Mouse (Mus musculus): Measurements from ENCODE around the gene Uso1. TPM values are rescaled to one million over a fixed set of nuclear protein-coding genes. Genes with fewer than 3 reads are reported as not detected.

Gene Uso1
- 19.8 and 29.9 TPM in 2 replicates for total RNA-seq (2015; ENCODE audit: low replicate concordance)
- total RNA-seq (2017; ENCODE audit: low replicate concordance) = 20.4 and 34.8 TPM in 2 replicates

DNA sequence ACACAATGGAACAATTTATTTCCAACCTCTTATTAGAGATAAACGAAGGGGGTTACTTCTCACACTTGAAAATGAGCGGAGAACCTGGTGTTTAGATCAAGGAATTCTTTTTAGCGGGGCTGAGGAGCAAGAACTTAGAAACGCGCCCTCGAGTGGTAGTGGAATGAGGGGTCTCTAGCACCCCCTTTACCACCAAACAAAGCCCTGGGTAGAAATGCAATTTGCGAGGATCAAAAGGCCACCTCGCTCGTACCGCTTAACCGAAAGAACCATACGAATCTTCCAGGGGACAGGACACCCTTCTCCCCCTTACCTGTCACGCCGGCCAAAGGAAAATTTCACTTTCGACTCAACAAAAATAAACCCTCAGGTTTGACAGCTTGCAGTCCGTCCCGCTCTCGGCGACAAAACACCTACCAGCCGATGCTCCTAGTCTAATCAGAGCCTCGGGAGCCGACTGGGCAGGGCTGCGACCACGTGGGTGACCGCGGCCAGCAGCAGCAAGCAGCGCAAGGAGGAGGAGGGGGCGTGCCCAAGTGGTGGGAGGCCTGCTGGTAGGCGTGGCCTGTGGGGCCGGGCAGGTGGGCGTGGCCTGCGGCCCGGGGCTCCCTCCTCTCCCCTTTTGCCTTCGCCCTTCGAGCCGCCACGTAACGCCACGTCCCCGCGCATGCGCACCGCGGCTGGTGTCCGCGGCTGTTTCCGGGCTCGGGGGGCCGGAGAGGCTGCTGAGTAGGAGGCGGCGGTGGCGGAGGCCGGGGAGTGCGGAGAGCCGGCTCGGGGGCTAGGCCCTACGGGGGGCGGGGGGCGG lies at the start of gene Uso1:
Uso1 (plus strand) TSS at position 700 of the 808 bp plus-strand sequence.
- peak; percentile 96 for ATAC-seq (replicated peaks; ENCODE audit: low FRiP score, poor library complexity, severe bottlenecking)

GRCm38 (mm10) chr5:92093263-92094061 lies 44.3 kb upstream of the Uso1 start:
- ATAC-seq (replicated peaks; ENCODE audit: low FRiP score, poor library complexity, severe bottlenecking) = peak; percentile 69

DNA sequence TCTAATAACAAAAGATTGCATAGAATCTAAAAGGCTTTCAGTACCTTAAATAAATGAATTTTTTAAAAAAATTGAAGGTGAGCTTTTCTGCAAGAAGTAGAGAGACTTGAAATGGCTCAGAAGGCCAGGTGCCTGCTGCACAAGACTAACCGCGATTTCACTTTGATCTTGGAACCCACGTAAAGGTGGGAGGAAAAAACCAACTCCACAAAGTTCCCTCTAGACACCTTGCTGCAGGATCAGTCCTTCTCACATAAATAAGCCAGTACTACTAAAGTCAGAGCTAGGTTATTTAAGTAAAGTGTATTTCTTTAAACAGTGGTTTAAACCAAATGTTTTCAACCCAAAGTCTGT lies 43.7 kb upstream of the Uso1 start:
- ATAC-seq (replicated peaks; ENCODE audit: low FRiP score, poor library complexity, severe bottlenecking) = no peak

DNA sequence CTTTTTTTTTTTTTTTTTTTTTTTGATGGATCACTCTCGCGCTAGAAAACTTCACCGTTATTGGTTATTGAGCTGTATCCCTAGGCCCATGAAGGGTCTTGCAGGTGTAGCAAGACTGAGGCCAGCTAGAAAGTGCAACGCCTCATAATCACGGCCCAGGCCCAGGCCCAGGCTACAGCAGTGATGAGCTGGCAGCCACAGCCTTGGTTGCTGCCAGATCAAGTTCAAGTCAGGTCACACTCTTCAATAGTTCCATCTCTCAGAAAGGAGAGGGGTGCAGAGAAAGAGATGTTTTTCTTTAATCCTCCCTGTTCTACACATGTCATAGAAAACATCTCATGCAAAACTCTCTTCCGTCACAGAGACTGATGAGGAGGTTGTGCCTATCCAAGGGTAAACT lies 41.0 kb upstream of the Uso1 start:
- no peak for ATAC-seq (replicated peaks; ENCODE audit: low FRiP score, poor library complexity, severe bottlenecking)

DNA sequence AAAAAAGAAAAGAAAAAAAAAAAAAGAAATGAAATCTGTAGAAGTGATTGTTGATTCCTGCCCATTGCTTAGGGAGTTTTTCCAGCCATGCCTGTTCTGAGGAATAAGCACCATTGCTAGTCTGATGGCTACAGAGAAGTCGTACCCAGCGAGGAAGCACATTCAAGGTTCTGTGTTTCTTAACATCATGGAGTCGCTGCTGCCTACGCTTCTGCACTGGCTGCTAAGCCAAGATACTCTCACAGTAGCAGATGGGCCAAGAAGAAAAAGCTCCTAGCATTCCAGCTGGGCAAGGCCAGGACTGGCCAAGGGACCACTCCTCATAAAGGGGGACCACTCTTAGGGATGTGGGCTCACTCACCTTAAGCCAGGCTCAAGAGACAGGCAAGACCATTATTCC lies 40.0 kb upstream of the Uso1 start:
- ATAC-seq (replicated peaks; ENCODE audit: low FRiP score, poor library complexity, severe bottlenecking) = no peak

- no peak for ATAC-seq (replicated peaks; ENCODE audit: low FRiP score, poor library complexity, severe bottlenecking)
These were observed 39.2 kb upstream of the Uso1 start for GRCm38 (mm10) chr5:92098351-92099109.

GRCm38 (mm10) chr5:92101601-92102000 lies 36.1 kb upstream of the Uso1 start:
- ATAC-seq (replicated peaks; ENCODE audit: low FRiP score, poor library complexity, severe bottlenecking) = no peak

- no peak for ATAC-seq (replicated peaks; ENCODE audit: low FRiP score, poor library complexity, severe bottlenecking)
These were observed 34.7 kb upstream of the Uso1 start for GRCm38 (mm10) chr5:92103062-92103461.

GRCm38 (mm10) chr5:92103816-92104415 lies 33.8 kb upstream of the Uso1 start:
- no peak for ATAC-seq (replicated peaks; ENCODE audit: low FRiP score, poor library complexity, severe bottlenecking)

DNA sequence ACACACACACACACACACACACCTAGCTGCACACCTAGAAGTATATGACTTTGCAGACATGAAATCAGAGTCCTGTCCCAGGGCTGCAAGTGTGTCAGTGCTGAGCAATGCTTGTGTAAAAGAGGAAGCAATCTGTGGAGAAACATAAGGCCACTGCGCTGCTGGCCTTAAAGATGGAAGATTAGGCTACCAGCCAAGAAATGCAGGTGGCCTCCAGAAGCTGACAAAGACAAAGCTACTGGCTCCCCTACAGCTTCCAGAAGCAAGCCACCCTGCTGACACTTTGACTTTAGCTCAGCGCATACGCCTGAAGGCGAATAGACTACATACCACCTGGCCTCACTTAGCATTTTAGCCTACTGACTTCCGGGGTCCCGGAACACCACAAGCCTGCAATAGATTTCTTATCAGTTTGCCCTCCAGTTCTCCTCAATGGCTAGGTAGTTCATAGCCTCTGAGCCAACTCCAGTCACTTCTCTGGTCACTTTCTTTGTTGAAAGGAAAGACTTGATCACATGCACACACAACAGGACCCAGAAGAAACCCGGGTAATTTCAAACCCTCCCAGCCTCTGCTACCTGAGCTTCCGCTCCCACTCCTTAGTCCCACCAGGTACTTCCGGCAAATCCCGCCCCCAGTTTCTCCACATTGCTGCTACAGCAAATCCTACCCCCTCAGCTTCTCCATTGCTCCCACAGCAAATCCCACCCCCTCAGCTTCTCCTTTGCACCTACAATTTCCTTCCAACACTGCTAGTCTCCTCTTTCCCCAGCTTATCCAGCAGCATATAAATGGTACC lies 31.2 kb upstream of the Uso1 start:
- ATAC-seq (replicated peaks; ENCODE audit: low FRiP score, poor library complexity, severe bottlenecking) = no peak

- no peak for ATAC-seq (replicated peaks; ENCODE audit: low FRiP score, poor library complexity, severe bottlenecking)
These were observed 30.5 kb upstream of the Uso1 start for GRCm38 (mm10) chr5:92107282-92107681.

DNA sequence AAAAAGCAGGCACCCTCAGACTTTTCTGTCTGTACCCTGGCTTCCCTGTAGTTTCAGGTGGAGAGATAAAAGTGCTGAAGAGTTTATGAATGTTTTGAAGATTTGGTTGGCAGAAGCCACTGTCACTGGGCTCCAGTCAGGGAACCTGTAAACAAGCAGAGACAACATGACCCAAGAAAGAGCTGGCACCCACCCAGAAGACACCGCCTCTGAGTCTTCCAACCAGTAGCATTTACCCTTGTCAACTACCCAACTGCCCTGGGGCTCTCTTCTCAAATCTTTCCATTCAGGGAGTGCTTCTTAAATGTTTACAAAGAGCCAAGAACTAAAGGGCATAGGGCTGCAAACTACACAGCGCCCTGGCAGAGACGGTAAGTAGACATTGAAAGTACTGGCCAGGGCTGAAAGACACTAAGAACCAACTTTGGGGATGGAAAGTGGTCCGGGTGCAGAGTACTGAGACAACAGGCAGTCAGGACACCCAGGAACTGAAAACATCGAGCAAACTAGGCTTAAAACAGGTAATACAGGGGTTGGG lies 26.9 kb upstream of the Uso1 start:
- no peak for ATAC-seq (replicated peaks; ENCODE audit: low FRiP score, poor library complexity, severe bottlenecking)

- no peak for ATAC-seq (replicated peaks; ENCODE audit: low FRiP score, poor library complexity, severe bottlenecking)
These were observed 25.6 kb upstream of the Uso1 start for GRCm38 (mm10) chr5:92112175-92112574.

- no peak for ATAC-seq (replicated peaks; ENCODE audit: low FRiP score, poor library complexity, severe bottlenecking)
These were observed 25.2 kb upstream of the Uso1 start for GRCm38 (mm10) chr5:92112585-92112984.

GRCm38 (mm10) chr5:92113484-92113883 lies 24.3 kb upstream of the Uso1 start:
- ATAC-seq (replicated peaks; ENCODE audit: low FRiP score, poor library complexity, severe bottlenecking) = no peak

GRCm38 (mm10) chr5:92114223-92114622 lies 23.5 kb upstream of the Uso1 start:
- ATAC-seq (replicated peaks; ENCODE audit: low FRiP score, poor library complexity, severe bottlenecking) = no peak

GRCm38 (mm10) chr5:92114939-92115338 lies 22.8 kb upstream of the Uso1 start:
- ATAC-seq (replicated peaks; ENCODE audit: low FRiP score, poor library complexity, severe bottlenecking) = no peak

DNA sequence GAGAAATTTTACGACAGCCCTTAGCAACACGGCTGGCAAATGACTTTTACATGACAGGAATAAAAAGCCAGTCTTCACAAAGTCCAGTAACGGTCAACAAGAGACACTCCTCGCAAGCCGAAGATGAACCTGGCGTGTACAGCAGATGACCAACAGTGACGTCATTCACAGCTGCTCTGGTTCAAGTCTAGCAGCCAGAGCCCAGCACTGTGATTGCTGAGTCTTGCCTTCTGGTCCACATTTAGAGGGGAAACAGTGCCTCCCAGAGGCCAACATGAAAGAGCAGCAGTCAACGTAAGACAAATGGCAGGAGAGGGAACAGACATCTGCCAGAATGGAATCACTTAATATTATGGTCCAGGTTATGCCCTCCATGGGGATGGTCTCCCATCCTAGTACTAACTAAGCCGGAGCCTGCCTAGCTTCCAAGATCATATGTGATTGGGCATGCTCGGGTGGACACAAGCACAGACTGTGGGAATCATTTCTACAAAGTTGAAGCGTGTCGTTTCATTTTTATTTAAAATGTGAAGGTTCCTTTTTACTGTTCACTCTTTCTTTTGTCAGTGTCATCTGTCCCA lies 19.8 kb upstream of the Uso1 start:
- ATAC-seq (replicated peaks; ENCODE audit: low FRiP score, poor library complexity, severe bottlenecking) = peak; percentile 85

DNA sequence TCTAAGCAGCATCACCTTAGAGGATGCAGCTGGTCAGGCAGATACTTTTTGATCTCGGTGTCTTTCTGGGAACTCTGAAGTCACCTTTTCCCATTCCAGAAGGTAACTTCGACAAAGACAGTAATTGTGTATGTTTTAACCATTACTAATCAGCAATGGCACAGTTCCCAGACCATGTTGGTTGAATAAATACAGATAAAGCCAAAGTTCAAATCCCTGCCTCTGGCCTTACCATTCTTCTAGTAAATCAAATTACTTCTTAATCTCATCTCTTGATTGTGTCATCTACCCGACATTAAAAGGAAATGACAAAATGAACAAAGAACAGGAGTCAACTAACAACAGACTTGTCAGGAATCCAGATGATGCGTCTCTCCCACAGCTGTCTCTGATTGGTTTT lies 16.1 kb upstream of the Uso1 start:
- no peak for ATAC-seq (replicated peaks; ENCODE audit: low FRiP score, poor library complexity, severe bottlenecking)
